ENCODE assay signal across 19 mouse cellular contexts in the genomic region with DNA sequence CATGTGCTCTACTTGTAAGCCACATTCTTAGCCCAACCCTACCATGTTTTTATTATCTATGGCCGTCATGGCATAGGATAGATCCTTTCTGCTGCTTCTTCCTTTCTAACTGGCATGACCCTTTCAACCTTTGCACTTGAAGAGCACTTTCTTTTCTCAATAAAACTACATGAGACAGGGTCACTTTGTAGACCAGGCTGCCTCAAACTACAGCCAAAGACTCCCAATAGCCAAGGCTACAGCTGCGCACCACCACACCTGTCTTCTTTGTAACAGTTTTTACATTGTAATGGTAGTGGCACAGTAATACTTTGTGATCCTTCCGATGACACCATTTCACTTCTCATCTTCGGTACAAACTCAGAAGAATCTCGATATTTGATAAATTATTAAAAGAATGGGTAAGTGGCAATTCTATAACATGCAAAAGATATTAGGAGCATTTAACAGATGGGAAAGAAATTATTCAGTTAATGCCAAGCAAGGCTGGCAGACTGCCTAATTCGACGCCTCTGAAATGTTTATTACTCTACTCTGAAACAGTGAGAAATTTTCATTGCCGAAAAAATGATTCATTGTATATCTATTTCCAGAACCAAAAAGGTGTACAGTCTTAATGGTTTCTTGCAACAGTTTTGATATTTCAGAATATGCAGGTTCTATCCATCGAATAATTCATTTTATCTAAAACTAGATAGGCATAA.
DNase-seq lines count a peak whose midpoint lies in the region; ATAC-seq and TF ChIP-seq lines count a peak whose summit lies in the region.
"Had no signal": no experiment of that assay in that cellular context is flagged by ENCODE, and none has a peak within 500 bp of the region (broad histone marks: within the 10 kb centered on the region; RNA-seq: fewer than 3 reads in every experiment).

No protein-coding gene starts in this region.

- 80% methylated on average over 9 of the region's 9 CpGs for WGBS in forebrain, postnatal 0 days
- WGBS in forebrain, embryonic 16.5 days: 82% methylated on average over 9 of the region's 9 CpGs

- H3K9me3 ChIP-seq in forebrain, postnatal 0 days (ENCODE audit: low read length): no peaks in the 10 kb centered on the region
- H3K9me3 ChIP-seq in forebrain, embryonic 16.5 days (ENCODE audit: control insufficient read depth, low read length): no peaks in the 10 kb centered on the region
- H3K9me3 ChIP-seq: embryonic facial prominence, embryonic 13.5 days; forebrain, embryonic 13.5 days; heart, embryonic 12.5 days; hindbrain, embryonic 15.5 days had no signal

- ATAC-seq in forebrain, postnatal 0 days: no peak
- no peak for ATAC-seq in forebrain, embryonic 16.5 days
- ATAC-seq: forebrain, embryonic 13.5 days; inflammation-experienced regulatory T-cells, adult 6 months had no signal

- no peak overlapping the region for H3K4me2 ChIP-seq in forebrain, postnatal 0 days (ENCODE audit: low read depth)
- H3K4me2 ChIP-seq in forebrain, embryonic 16.5 days (ENCODE audit: low read length): no peak overlapping the region
- H3K4me2 ChIP-seq: embryonic facial prominence, embryonic 13.5 days; forebrain, embryonic 13.5 days; heart, embryonic 12.5 days; hindbrain, embryonic 15.5 days had no signal

- H3K4me3 ChIP-seq in forebrain, postnatal 0 days (ENCODE audit: low read depth, low read length): no peak overlapping the region
- no peak overlapping the region for H3K4me3 ChIP-seq in forebrain, embryonic 16.5 days (replicated peaks; ENCODE audit: low read length)
- H3K4me3 ChIP-seq: embryonic facial prominence, embryonic 13.5 days; forebrain, embryonic 13.5 days; heart, adult 2 months; heart, embryonic 12.5 days; hindbrain, embryonic 15.5 days had no signal

- no peaks in the 10 kb centered on the region for H3K4me1 ChIP-seq in forebrain, postnatal 0 days (ENCODE audit: insufficient read depth)
- H3K4me1 ChIP-seq in forebrain, embryonic 16.5 days (replicated peaks; ENCODE audit: control insufficient read depth, insufficient read depth, low read length): no peaks in the 10 kb centered on the region
- H3K4me1 ChIP-seq: embryonic facial prominence, embryonic 13.5 days; forebrain, embryonic 13.5 days; heart, embryonic 12.5 days; hindbrain, embryonic 15.5 days had no signal

- intact Hi-C loops in left cerebral cortex, postnatal 10 days (cut with DNase I): no loop called here

- H3K9ac ChIP-seq in forebrain, postnatal 0 days: no peak overlapping the region
- no peak overlapping the region for H3K9ac ChIP-seq in forebrain, embryonic 16.5 days (replicated peaks; ENCODE audit: low read depth, low read length)
- H3K9ac ChIP-seq: embryonic facial prominence, embryonic 13.5 days; forebrain, embryonic 13.5 days; heart, embryonic 12.5 days; hindbrain, embryonic 15.5 days had no signal

- TF ChIP-seq CTCF in forebrain, postnatal 0 days (IDR thresholded peaks at IDR 0.05; ENCODE audit: low read depth): no peak

- no peak overlapping the region for H3K27ac ChIP-seq in forebrain, postnatal 0 days (ENCODE audit: low read depth, low read length)
- H3K27ac ChIP-seq in forebrain, embryonic 16.5 days (ENCODE audit: low read length): no peak overlapping the region
- H3K27ac ChIP-seq: embryonic facial prominence, embryonic 13.5 days; forebrain, embryonic 13.5 days; heart, adult 2 months; hindbrain, embryonic 15.5 days had no signal

- H3K36me3 ChIP-seq in forebrain, postnatal 0 days (ENCODE audit: insufficient read depth): no peaks in the 10 kb centered on the region
- no peaks in the 10 kb centered on the region for H3K36me3 ChIP-seq in forebrain, embryonic 16.5 days (ENCODE audit: control insufficient read depth, insufficient read depth)
- H3K36me3 ChIP-seq: embryonic facial prominence, embryonic 13.5 days; heart, embryonic 12.5 days; hindbrain, embryonic 15.5 days had no signal

- no peaks in the 10 kb centered on the region for H3K27me3 ChIP-seq in forebrain, postnatal 0 days (ENCODE audit: insufficient read depth, low read length)
- no peaks in the 10 kb centered on the region for H3K27me3 ChIP-seq in forebrain, embryonic 16.5 days (replicated peaks; ENCODE audit: control insufficient read depth, insufficient read depth, low read length)
- H3K27me3 ChIP-seq: embryonic facial prominence, embryonic 13.5 days; forebrain, embryonic 13.5 days; heart, embryonic 12.5 days; hindbrain, embryonic 15.5 days had no signal

- DNase-seq in forebrain, postnatal 0 days: peak; percentile 16
- peak; percentile 42 to 56 for DNase-seq in right cerebral cortex, adult 2 months (ENCODE audit: low spot score in 2 of 2)
- no peak for DNase-seq in right cerebral cortex, postnatal 25 days
- peak; percentile 5 for DNase-seq in layer of hippocampus, adult 9-11 months
- no peak for DNase-seq in frontal cortex, postnatal 25 days (ENCODE audit: low spot score in 2 of 2)
- DNase-seq in left cerebral cortex, postnatal 10 days (ENCODE audit: extremely low spot score in 1 of 2, low spot score in 2 of 2): no peak
- DNase-seq: adrenal gland, adult 2 months; adrenal gland, postnatal 25 days; cerebellum, adult 11 months; cerebellum, adult 8-10 months; cerebellum, postnatal 36 days; gastrocnemius, postnatal 14 days; heart, adult 2 months had no signal

Comparison
In these comparisons a context has a peak if more than half of its experiments do, and no peak if none do; other contexts are left out.
1. DNase-seq: peak in forebrain, postnatal 0 days (single experiment), right cerebral cortex, adult 2 months (2 of 2) and layer of hippocampus, adult 9-11 months (single experiment); none in right cerebral cortex, postnatal 25 days (single experiment), frontal cortex, postnatal 25 days (0 of 2) and left cerebral cortex, postnatal 10 days (0 of 2).